Mouse (Mus musculus): ENCODE data around the gene Ergic1.

The Ergic1 gene

GRCm38 (mm10) chr17:26561290-26561640 is at the start of gene Ergic1:
Ergic1 (plus strand) TSS chr17:26561489.
- in situ Hi-C loops (cut with MboI, MseI) = no loop called here

- in situ Hi-C loops (cut with MboI, MseI) = no loop called here
These were observed 49.2 kb upstream of the Ergic1 start for GRCm38 (mm10) chr17:26511816-26512774.

GRCm38 (mm10) chr17:26512961-26513360 is 48.3 kb upstream of the Ergic1 start:
- in situ Hi-C loops (cut with MboI, MseI) = no loop called here

- in situ Hi-C loops (cut with MboI, MseI) = no loop called here
These were observed 47.6 kb upstream of the Ergic1 start for GRCm38 (mm10) chr17:26513459-26514290.

GRCm38 (mm10) chr17:26514581-26515030 is 46.7 kb upstream of the Ergic1 start:
- in situ Hi-C loops (cut with MboI, MseI) = no loop called here

- in situ Hi-C loops (cut with MboI, MseI) = no loop called here
These were observed 45.6 kb upstream of the Ergic1 start for GRCm38 (mm10) chr17:26515675-26516074.

- in situ Hi-C loops (cut with MboI, MseI) = no loop called here
These were observed 43.0 kb upstream of the Ergic1 start for GRCm38 (mm10) chr17:26518306-26518705.

GRCm38 (mm10) chr17:26522711-26523110 is 38.6 kb upstream of the Ergic1 start:
- in situ Hi-C loops (cut with MboI, MseI) = no loop called here

GRCm38 (mm10) chr17:26524316-26524715 is 37.0 kb upstream of the Ergic1 start:
- in situ Hi-C loops (cut with MboI, MseI) = no loop called here

GRCm38 (mm10) chr17:26524801-26525200 is 36.5 kb upstream of the Ergic1 start:
- in situ Hi-C loops (cut with MboI, MseI) = no loop called here

- in situ Hi-C loops (cut with MboI, MseI) = no loop called here
These were observed 36.0 kb upstream of the Ergic1 start for GRCm38 (mm10) chr17:26525316-26525715.

- in situ Hi-C loops (cut with MboI, MseI) = no loop called here
These were observed 34.0 kb upstream of the Ergic1 start for GRCm38 (mm10) chr17:26527291-26527690.

GRCm38 (mm10) chr17:26528751-26529150 is 32.5 kb upstream of the Ergic1 start:
- in situ Hi-C loops (cut with MboI, MseI) = no loop called here

- in situ Hi-C loops (cut with MboI, MseI) = loop anchor here (10.0 kb wide), 1 partner anchor 1735 kb away; no protein-coding TSS in a partner anchor
These were observed 31.5 kb upstream of the Ergic1 start for GRCm38 (mm10) chr17:26529791-26530241.

GRCm38 (mm10) chr17:26530590-26531081 is 30.7 kb upstream of the Ergic1 start:
- in situ Hi-C loops (cut with MboI, MseI) = loop anchor here (10.0 kb wide), 1 partner anchor 1736 kb away; no protein-coding TSS in a partner anchor

- in situ Hi-C loops (cut with MboI, MseI) = loop anchor here (10.0 kb wide), 1 partner anchor 1737 kb away; no protein-coding TSS in a partner anchor
These were observed 29.8 kb upstream of the Ergic1 start for GRCm38 (mm10) chr17:26531395-26532027.

- in situ Hi-C loops (cut with MboI, MseI) = loop anchor here (10.0 kb wide), 1 partner anchor 1738 kb away; no protein-coding TSS in a partner anchor
These were observed 28.7 kb upstream of the Ergic1 start for GRCm38 (mm10) chr17:26532476-26533045.

- in situ Hi-C loops (cut with MboI, MseI) = loop anchor here (10.0 kb wide), 1 partner anchor 1739 kb away; no protein-coding TSS in a partner anchor
These were observed 27.4 kb upstream of the Ergic1 start for GRCm38 (mm10) chr17:26533871-26534372.

GRCm38 (mm10) chr17:26534695-26535094 is 26.6 kb upstream of the Ergic1 start:
- in situ Hi-C loops (cut with MboI, MseI) = loop anchor here (10.0 kb wide), 1 partner anchor 1740 kb away; no protein-coding TSS in a partner anchor

Measured in regulatory T cell (primary cell).